Mouse (Mus musculus) MEL (cell line): ENCODE data around the gene Kcnh4. TPM values are rescaled to one million over a fixed set of nuclear protein-coding genes. Genes with fewer than 3 reads are reported as not detected.

Source experiments
- DNase-seq: peaks from one replicate; pipeline ENCODE4 v3.0.0; 2011; ENCODE audit warnings: low read depth, low spot score
- H3K27ac ChIP-seq: 2 replicates; pipeline ENCODE4 v1.5.1; 2012; ENCODE audit warnings: low read depth, mild to moderate bottlenecking, control low read depth, low read length, moderate library complexity; ENCODE audit not compliant: control insufficient read depth
- H3K27me3 ChIP-seq, 2 experiments: fragments of 150-350 bp in 1 of 2; sonication (generic) in 1 of 2; 2 replicates each; pipeline ENCODE4 v1.6.1; 2012; ENCODE audit warnings: low read length in 2 of 2, mild to moderate bottlenecking in 2 of 2, improper control_type of control experiment in 1 of 2, moderate library complexity in 1 of 2; ENCODE audit not compliant: insufficient read depth in 2 of 2, control insufficient read depth in 1 of 2
- H3K36me3 ChIP-seq, 2 experiments: 2 replicates each; pipeline ENCODE4 v1.6.1; 2012 to 2014; ENCODE audit warnings: low read length in 2 of 2, improper control_type of control experiment in 1 of 2, inconsistent platforms in 1 of 2, mild to moderate bottlenecking in 1 of 2; ENCODE audit not compliant: insufficient read depth in 2 of 2, control insufficient read depth in 1 of 2
- H3K4me1 ChIP-seq, 2 experiments: fragments of 150-350 bp in 1 of 2; sonication (generic) in 1 of 2; 2 replicates each; pipeline ENCODE4 v1.6.1; 2012; ENCODE audit warnings: low read length in 2 of 2, improper control_type of control experiment in 1 of 2, mild to moderate bottlenecking in 1 of 2; ENCODE audit not compliant: insufficient read depth in 2 of 2, control insufficient read depth in 1 of 2
- H3K4me3 ChIP-seq, 2 experiments: fragments of 150-350 bp in 1 of 2; sonication (generic) in 1 of 2; 2 replicates each; pipeline ENCODE4 v1.5.1; 2012; ENCODE audit warnings: low read depth in 2 of 2, low read length in 2 of 2, mild to moderate bottlenecking in 2 of 2, moderate library complexity in 2 of 2, control low read depth in 1 of 2, improper control_type of control experiment in 1 of 2; ENCODE audit not compliant: control insufficient read depth in 1 of 2, insufficient read depth in 1 of 2
- H3K79me2 ChIP-seq: 2 replicates; pipeline ENCODE4 v1.6.1; 2012; ENCODE audit warnings: mild to moderate bottlenecking, low read length, moderate library complexity; ENCODE audit not compliant: control insufficient read depth, poor library complexity, insufficient read depth
- H3K9ac ChIP-seq: 2 replicates; pipeline ENCODE4 v1.6.1; 2012; ENCODE audit warnings: low read depth, mild to moderate bottlenecking, control low read depth, low read length, moderate library complexity; ENCODE audit not compliant: control insufficient read depth, poor library complexity, severe bottlenecking
- H3K9me3 ChIP-seq: fragments of 150-350 bp; sonication (generic); replicated peaks from 2 replicates; pipeline ENCODE4 v1.6.1; 2012; ENCODE audit warnings: mild to moderate bottlenecking, low read length, improper control_type of control experiment, moderate library complexity; ENCODE audit not compliant: insufficient read depth
- BHLHE40 ChIP-seq: IDR thresholded peaks from 2 replicates; pipeline ENCODE4 v1.6.1; 2012; ENCODE audit warnings: low read depth, mild to moderate bottlenecking, inconsistent platforms, low read length, improper control_type of control experiment, borderline replicate concordance
- CHD1 ChIP-seq: IDR thresholded peaks from 2 replicates; pipeline ENCODE4 v1.6.1; 2012; ENCODE audit warnings: low read depth, mild to moderate bottlenecking, inconsistent platforms, low read length, improper control_type of control experiment
- CHD2 ChIP-seq: IDR thresholded peaks from 2 replicates; pipeline ENCODE4 v1.6.1; 2011; ENCODE audit warnings: low read length, improper control_type of control experiment
- ELF1 ChIP-seq: IDR thresholded peaks from 2 replicates; pipeline ENCODE4 v1.6.1; 2014; ENCODE audit warnings: low read depth, mild to moderate bottlenecking, inconsistent platforms, low read length, improper control_type of control experiment, moderate library complexity
- EP300 ChIP-seq, 2 experiments: IDR thresholded peaks; 2 replicates each; pipeline ENCODE4 v1.6.1; 2011; ENCODE audit warnings: improper control_type of control experiment in 2 of 2, low read length in 2 of 2, low read depth in 1 of 2, mild to moderate bottlenecking in 1 of 2
- GATA1 ChIP-seq: IDR thresholded peaks from 2 replicates; pipeline ENCODE4 v1.6.1; 2011; ENCODE audit warnings: low read depth, low read length, improper control_type of control experiment
- KAT2A ChIP-seq: conservative IDR thresholded peaks from 2 replicates; pipeline ENCODE4 v1.6.1; 2012; ENCODE audit warnings: low read depth, low read length, improper control_type of control experiment, inconsistent platforms
- MAX ChIP-seq: IDR thresholded peaks from 2 replicates; pipeline ENCODE4 v1.6.1; 2011; ENCODE audit warnings: low read length, improper control_type of control experiment
- MAZ ChIP-seq: IDR thresholded peaks from 2 replicates; pipeline ENCODE4 v1.6.1; 2012; ENCODE audit warnings: low read depth, mild to moderate bottlenecking, inconsistent platforms, low read length, improper control_type of control experiment
- MEF2A ChIP-seq: IDR thresholded peaks from 2 replicates; pipeline ENCODE4 v1.6.1; 2014; ENCODE audit warnings: low read depth, mild to moderate bottlenecking, inconsistent platforms, low read length, improper control_type of control experiment; ENCODE audit not compliant: poor library complexity, insufficient replicate concordance, severe bottlenecking; ENCODE audit errors: extremely low read depth
- MXI1 ChIP-seq: IDR thresholded peaks from 2 replicates; pipeline ENCODE4 v1.6.1; 2011; ENCODE audit warnings: mild to moderate bottlenecking, low read depth, low read length, improper control_type of control experiment
- MYB ChIP-seq: IDR thresholded peaks from 2 replicates; pipeline ENCODE4 v1.6.1; 2011; ENCODE audit warnings: mild to moderate bottlenecking, low read depth, low read length, improper control_type of control experiment
- NRF1 ChIP-seq: IDR thresholded peaks from 2 replicates; pipeline ENCODE4 v1.6.1; 2014; ENCODE audit warnings: low read depth, mild to moderate bottlenecking, inconsistent platforms, low read length, improper control_type of control experiment, moderate library complexity; ENCODE audit not compliant: poor library complexity, insufficient read depth, severe bottlenecking
- POLR2AphosphoS2 ChIP-seq: IDR thresholded peaks from 2 replicates; pipeline ENCODE4 v1.6.1; 2011; ENCODE audit warnings: low read length, improper control_type of control experiment
- POLR2AphosphoS5 ChIP-seq: IDR thresholded peaks from 2 replicates; pipeline ENCODE4 v1.6.1; 2012; ENCODE audit warnings: low read depth, borderline replicate concordance, mild to moderate bottlenecking, inconsistent platforms, low read length, moderate library complexity, mixed read lengths
- RCOR1 ChIP-seq: IDR thresholded peaks from 2 replicates; pipeline ENCODE4 v1.6.1; 2012; ENCODE audit warnings: low read depth, mild to moderate bottlenecking, inconsistent platforms, low read length, improper control_type of control experiment
- SIN3A ChIP-seq: IDR thresholded peaks from 2 replicates; pipeline ENCODE4 v1.6.1; 2012; ENCODE audit warnings: low read length, improper control_type of control experiment, inconsistent platforms
- ZC3H11A ChIP-seq: IDR thresholded peaks from 2 replicates; pipeline ENCODE4 v1.6.1; 2012; ENCODE audit warnings: low read depth, mild to moderate bottlenecking, inconsistent platforms, low read length, improper control_type of control experiment
- polyA plus RNA-seq, 2 experiments: library from polyadenylated mRNA; stranded (reverse) in 1 of 2; unstranded in 1 of 2; fragments of >175 nt in 1 of 2; fragments of >200 nt in 1 of 2; gene quantifications; 2 replicates each; pipeline versions ENCODE4 v1.2.1 to v1.2.4; 2012; ENCODE audit warnings: low replicate concordance in 2 of 2, low read depth in 1 of 2; ENCODE audit not compliant: insufficient read length in 2 of 2, insufficient read depth in 1 of 2, missing spikeins in 1 of 2
- total RNA-seq: library from RNA; depleted of rRNA; stranded (reverse); fragments of 300-350 nt; gene quantifications from 2 replicates; pipeline ENCODE4 v1.2.3, GENCODE M21; 2012

The Kcnh4 gene
- total and polyA plus RNA-seq, 3 experiments, result 0.04 to 0.08 TPM; not detected in 1

DNA sequence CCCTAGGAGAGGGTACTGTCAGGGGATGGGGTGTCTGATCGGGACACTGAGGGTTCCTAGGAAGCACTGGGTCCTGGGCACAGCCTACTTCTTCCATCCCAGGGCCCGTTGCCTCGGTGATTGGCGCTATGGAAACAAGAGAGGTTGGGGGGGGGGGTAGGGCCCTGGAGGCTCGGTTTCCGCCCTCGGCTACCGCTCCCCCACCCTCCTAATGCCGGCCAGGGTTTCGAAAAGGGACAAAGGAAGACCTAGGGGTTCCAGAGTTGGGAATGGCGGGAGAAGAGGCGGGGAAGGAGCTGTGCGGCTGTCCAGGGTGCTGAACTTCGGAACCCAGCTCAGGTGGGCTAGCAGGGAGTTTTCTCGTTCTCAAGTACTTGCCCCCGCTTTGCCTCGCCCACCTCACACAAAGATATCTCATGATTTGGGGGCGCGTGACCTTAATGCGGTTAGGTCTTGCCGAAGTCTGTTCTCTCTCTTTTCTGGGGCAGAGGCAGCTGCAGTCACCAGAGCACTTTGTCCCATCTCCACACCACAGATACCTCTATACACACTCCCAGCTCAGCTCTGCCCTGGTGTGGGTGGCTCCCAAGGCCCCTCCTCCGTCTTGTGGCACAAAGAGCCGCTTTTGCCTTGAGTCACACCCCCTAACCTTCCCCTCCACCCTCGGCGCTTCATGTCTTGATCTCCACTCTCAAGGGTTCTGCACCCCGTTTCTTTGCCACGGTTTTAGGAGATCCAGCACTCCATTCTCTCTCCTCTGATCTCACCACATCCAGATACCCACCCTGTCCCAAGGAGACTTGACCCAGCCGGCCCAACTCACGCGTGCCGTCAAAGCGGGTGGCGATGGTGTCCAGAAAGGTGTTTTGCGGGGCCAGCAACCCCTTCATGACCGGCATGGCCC lies 783 bp downstream of the Kcnh4 start:
- DNase-seq, result peak; percentile 58
- H3K9ac ChIP-seq, result no peak overlapping the region
- no peaks in the 10 kb centered on the region for H3K9me3 ChIP-seq
- TF ChIP-seq NRF1 (no peak), MAX (no peak)
- no peaks in the 10 kb centered on the region for H3K4me1 ChIP-seq
- H3K27ac ChIP-seq, result no peak overlapping the region
- no peaks in the 10 kb centered on the region for H3K36me3 ChIP-seq
- H3K79me2 ChIP-seq, result no peaks in the 10 kb centered on the region
- peak overlapping the region in 1 of 2 experiments; percentile 43; a peak in 2 of 4 replicates for H3K4me3 ChIP-seq
- H3K27me3 ChIP-seq, result peaks cover 3 to 4% of the 10 kb centered on the region in 2 experiments; a peak in 2 of 4 replicates

DNA sequence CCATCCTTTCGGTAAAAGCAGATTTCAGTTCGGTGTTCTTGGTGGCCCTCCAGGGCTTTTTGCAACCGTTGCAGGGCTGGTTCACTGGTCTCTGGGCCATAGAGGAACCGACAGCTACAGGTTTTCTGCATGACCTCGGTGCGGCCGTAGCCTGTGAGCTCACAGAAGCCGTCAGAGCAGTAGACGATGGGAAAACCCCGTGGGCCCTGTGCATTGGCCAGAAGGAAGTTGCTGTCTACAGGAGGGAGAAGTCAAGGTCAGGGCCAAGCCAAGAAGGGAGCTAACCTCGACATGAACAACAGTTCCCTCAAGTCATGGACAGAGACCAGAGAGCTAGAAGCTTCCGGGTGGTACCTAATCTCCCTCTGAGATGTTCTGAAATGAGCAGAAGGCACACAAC lies 2.2 kb downstream of the Kcnh4 start:
- Histone ChIP-seq H3K9ac (no peak overlapping the region), H3K9me3 (no peaks in the 10 kb centered on the region), H3K27ac (no peak overlapping the region), H3K36me3 (no peaks in the 10 kb centered on the region), H3K4me3 (no peak overlapping the region), H3K4me1 (no peaks in the 10 kb centered on the region), H3K79me2 (no peaks in the 10 kb centered on the region), H3K27me3 (peaks cover 3 to 4% of the 10 kb centered on the region in 2 experiments; a peak in 2 of 4 replicates)
- TF ChIP-seq GATA1, result no peak
- TF ChIP-seq CHD1, result no peak
- TF ChIP-seq MEF2A, result no peak
- TF ChIP-seq BHLHE40, result no peak
- TF ChIP-seq RCOR1, result no peak
- no peak for TF ChIP-seq POLR2AphosphoS5
- no peak for TF ChIP-seq ZC3H11A
- TF ChIP-seq CHD2, result no peak
- no peak for TF ChIP-seq MYB
- TF ChIP-seq ELF1, result no peak
- TF ChIP-seq SIN3A, result no peak
- TF ChIP-seq MXI1, result no peak
- TF ChIP-seq POLR2AphosphoS2, result no peak
- no peak for TF ChIP-seq MAZ
- TF ChIP-seq KAT2A, result no peak
- TF ChIP-seq NRF1, result no peak
- TF ChIP-seq EP300 (IDR thresholded peaks at IDR 0.05; ENCODE audit: low read depth in 1 of 2, low read length in 2 of 2), result no peak
- DNase-seq, result no peak
